Mouse (Mus musculus): ENCODE measurements around the gene Dnajc4. TPM values are rescaled to one million over a fixed set of nuclear protein-coding genes. Genes with fewer than 3 reads are reported as not detected.

The Dnajc4 gene
- polyA plus RNA-seq, 1 experiment from 2014 or later = 23.7 TPM

DNA sequence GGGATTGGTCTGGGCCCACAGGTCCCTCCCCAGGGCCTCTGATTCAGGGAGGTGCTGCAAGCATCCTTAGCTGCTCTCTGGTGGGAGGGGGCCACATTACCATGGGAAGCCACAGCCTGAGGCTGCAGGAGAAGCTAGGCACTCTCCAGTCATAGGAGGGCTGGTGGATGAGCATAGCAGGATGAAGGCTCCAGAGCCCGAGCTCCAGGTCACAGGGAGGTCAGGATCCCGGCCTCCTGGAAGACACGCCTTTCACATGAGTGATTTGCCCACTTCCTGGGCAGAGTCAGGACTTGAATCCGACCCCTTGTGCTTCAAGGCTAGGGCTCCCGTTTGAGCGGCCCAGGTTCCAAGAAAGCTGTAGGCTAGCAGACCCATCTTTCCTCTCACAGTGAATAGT lies 20.7 kb downstream of the Dnajc4 start:
- Histone ChIP-seq H3K36me3 (replicated peaks; ENCODE audit: control insufficient read depth, insufficient read depth) (peaks cover 2% of the 10 kb centered on the region; the same call in 1 of the 2 replicates), H3K9me3 (ENCODE audit: control insufficient read depth, low read length) (no peaks in the 10 kb centered on the region), H3K27ac (no peak overlapping the region), H3K27me3 (ENCODE audit: control insufficient read depth, insufficient read depth, low read length) (peaks cover 23% of the 10 kb centered on the region), H3K4me3 (replicated peaks; ENCODE audit: low read length) (no peak overlapping the region), H3K4me1 (replicated peaks; ENCODE audit: control insufficient read depth, insufficient read depth, low read length) (peaks cover 13% of the 10 kb centered on the region), H3K4me2 (replicated peaks) (no peak overlapping the region), H3K9ac (no peak overlapping the region)
- no peak for DNase-seq (ENCODE audit: low spot score)
- no peak for ATAC-seq (ENCODE audit: low FRiP score)
- 46% methylated on average over 6 of the region's 6 CpGs for WGBS

DNA sequence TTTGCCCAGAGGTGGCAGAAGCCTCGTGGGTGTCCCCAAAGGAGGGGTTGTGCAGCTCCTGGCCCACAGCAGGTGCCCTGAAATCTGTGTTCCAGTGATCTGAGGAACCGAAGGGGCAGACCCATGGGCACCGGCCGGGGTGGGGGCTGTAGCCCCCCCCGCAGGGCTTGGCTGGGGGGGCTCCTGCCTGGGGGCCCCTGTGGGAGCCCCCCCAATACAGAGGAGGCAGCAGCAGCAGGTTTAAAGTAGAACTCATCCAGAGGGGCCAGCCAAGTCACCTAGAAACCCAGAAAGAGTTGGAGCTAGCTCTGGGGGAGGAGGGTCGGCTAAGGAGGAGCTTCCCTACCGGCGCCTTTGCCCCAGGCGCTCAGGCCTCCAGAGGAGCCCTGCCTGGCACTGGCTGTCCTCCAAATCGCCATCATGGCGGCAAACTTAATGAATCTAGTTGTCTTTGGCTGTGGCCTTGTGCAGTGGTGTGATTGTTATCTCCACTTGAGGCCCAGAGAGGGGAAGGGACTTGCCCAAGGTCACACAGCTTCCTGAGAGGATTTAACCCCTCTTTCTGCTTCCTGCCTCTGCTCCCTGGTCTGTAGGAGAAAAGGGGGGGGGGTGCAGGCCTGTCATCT lies 21.8 kb downstream of the Dnajc4 start:
- ATAC-seq (ENCODE audit: low FRiP score) (no peak), DNase-seq (ENCODE audit: low spot score) (no peak)
- H3K36me3 ChIP-seq (replicated peaks; ENCODE audit: control insufficient read depth, insufficient read depth) = no peaks in the 10 kb centered on the region
- H3K4me2 ChIP-seq (replicated peaks) = peak overlapping the region; percentile 47; the same call in 1 of the 2 replicates
- peaks cover 9% of the 10 kb centered on the region for H3K4me1 ChIP-seq (replicated peaks; ENCODE audit: control insufficient read depth, insufficient read depth, low read length)
- H3K27me3 ChIP-seq (ENCODE audit: control insufficient read depth, insufficient read depth, low read length) = peaks cover 23% of the 10 kb centered on the region
- 18% methylated on average over 11 of the region's 11 CpGs for WGBS
- no peak overlapping the region for H3K27ac ChIP-seq
- H3K9ac ChIP-seq = peak overlapping the region; percentile 20; the same call in 1 of the 2 replicates
- no peak overlapping the region for H3K4me3 ChIP-seq (replicated peaks; ENCODE audit: low read length)
- H3K9me3 ChIP-seq (ENCODE audit: control insufficient read depth, low read length) = no peaks in the 10 kb centered on the region

GRCm38 (mm10) chr19:6969665-6970381 lies 22.5 kb downstream of the Dnajc4 start:
- Histone ChIP-seq H3K36me3 (replicated peaks; ENCODE audit: control insufficient read depth, insufficient read depth) (no peaks in the 10 kb centered on the region), H3K27ac (no peak overlapping the region), H3K9ac (peak overlapping the region; percentile 52), H3K9me3 (ENCODE audit: control insufficient read depth, low read length) (no peaks in the 10 kb centered on the region), H3K4me3 (replicated peaks; ENCODE audit: low read length) (peak overlapping the region; percentile 39), H3K4me1 (replicated peaks; ENCODE audit: control insufficient read depth, insufficient read depth, low read length) (peaks cover 9% of the 10 kb centered on the region), H3K27me3 (ENCODE audit: control insufficient read depth, insufficient read depth, low read length) (peaks cover 23% of the 10 kb centered on the region), H3K4me2 (replicated peaks) (peak overlapping the region; percentile 47)
- ATAC-seq (ENCODE audit: low FRiP score) = peak; percentile 6; the same call in 1 of the 2 replicates
- 2% methylated on average over 55 of the region's 55 CpGs for WGBS
- DNase-seq (ENCODE audit: low spot score) = peak; percentile 45

- peak overlapping the region; percentile 39 for H3K4me3 ChIP-seq (replicated peaks; ENCODE audit: low read length)
- peaks cover 23% of the 10 kb centered on the region for H3K27me3 ChIP-seq (ENCODE audit: control insufficient read depth, insufficient read depth, low read length)
- H3K36me3 ChIP-seq (replicated peaks; ENCODE audit: control insufficient read depth, insufficient read depth) = no peaks in the 10 kb centered on the region
- H3K9ac ChIP-seq = peak overlapping the region; percentile 52
- ATAC-seq (ENCODE audit: low FRiP score) = no peak
- peaks cover 9% of the 10 kb centered on the region for H3K4me1 ChIP-seq (replicated peaks; ENCODE audit: control insufficient read depth, insufficient read depth, low read length)
- no peaks in the 10 kb centered on the region for H3K9me3 ChIP-seq (ENCODE audit: control insufficient read depth, low read length)
- no peak for DNase-seq (ENCODE audit: low spot score)
- peak overlapping the region; percentile 47 for H3K4me2 ChIP-seq (replicated peaks)
- under 1% methylated on average over 20 of the region's 20 CpGs for WGBS
- no peak overlapping the region for H3K27ac ChIP-seq
Measured at GRCm38 (mm10) chr19:6969291-6969664, 23.1 kb downstream of the Dnajc4 start.

- Histone ChIP-seq H3K27me3 (ENCODE audit: control insufficient read depth, insufficient read depth, low read length) (peaks cover 23% of the 10 kb centered on the region), H3K9ac (no peak overlapping the region; the same call in 1 of the 2 replicates), H3K4me2 (replicated peaks) (peak overlapping the region; percentile 47), H3K9me3 (ENCODE audit: control insufficient read depth, low read length) (no peaks in the 10 kb centered on the region), H3K36me3 (replicated peaks; ENCODE audit: control insufficient read depth, insufficient read depth) (no peaks in the 10 kb centered on the region), H3K4me3 (replicated peaks; ENCODE audit: low read length) (peak overlapping the region; percentile 39), H3K4me1 (replicated peaks; ENCODE audit: control insufficient read depth, insufficient read depth, low read length) (peaks cover 9% of the 10 kb centered on the region), H3K27ac (no peak overlapping the region)
- no peak for ATAC-seq (ENCODE audit: low FRiP score)
- DNase-seq (ENCODE audit: low spot score) = no peak
- 17% methylated on average over 15 of the region's 15 CpGs for WGBS
Measured at GRCm38 (mm10) chr19:6968491-6969271, 23.7 kb downstream of the Dnajc4 start.

DNA sequence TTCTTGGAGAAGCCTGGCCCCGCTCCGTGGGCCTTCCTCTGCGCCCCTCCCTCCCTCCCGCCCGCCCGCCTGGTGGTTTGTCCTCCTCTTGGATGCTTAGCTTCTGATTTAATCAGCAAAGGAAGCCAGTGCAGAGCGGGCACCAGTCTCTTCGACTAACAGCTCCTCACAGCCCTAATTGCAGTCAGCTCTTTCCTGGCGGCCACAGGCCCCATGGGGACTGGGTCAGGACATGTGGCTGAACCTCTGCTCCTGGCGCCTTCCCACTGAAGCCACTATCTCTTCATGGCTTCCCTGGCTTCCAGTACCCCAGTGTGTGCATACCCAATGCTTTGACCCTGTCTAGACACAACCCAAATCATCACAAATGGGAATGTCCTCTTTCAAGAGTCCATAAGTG lies 35.9 kb downstream of the Dnajc4 start:
- H3K27me3 ChIP-seq (ENCODE audit: control insufficient read depth, insufficient read depth, low read length) = no peaks in the 10 kb centered on the region
- WGBS = 83% methylated on average over 10 of the region's 10 CpGs
- ATAC-seq (ENCODE audit: low FRiP score) (no peak), DNase-seq (ENCODE audit: low spot score) (no peak)
- no peak overlapping the region for H3K9ac ChIP-seq
- H3K4me1 ChIP-seq (replicated peaks; ENCODE audit: control insufficient read depth, insufficient read depth, low read length) = peaks cover 9% of the 10 kb centered on the region
- H3K9me3 ChIP-seq (ENCODE audit: control insufficient read depth, low read length) = no peaks in the 10 kb centered on the region
- no peak overlapping the region for H3K4me2 ChIP-seq (replicated peaks)
- peaks cover 19% of the 10 kb centered on the region; the same call in 1 of the 2 replicates for H3K36me3 ChIP-seq (replicated peaks; ENCODE audit: control insufficient read depth, insufficient read depth)
- no peak overlapping the region for H3K4me3 ChIP-seq (replicated peaks; ENCODE audit: low read length)
- H3K27ac ChIP-seq = no peak overlapping the region

DNA sequence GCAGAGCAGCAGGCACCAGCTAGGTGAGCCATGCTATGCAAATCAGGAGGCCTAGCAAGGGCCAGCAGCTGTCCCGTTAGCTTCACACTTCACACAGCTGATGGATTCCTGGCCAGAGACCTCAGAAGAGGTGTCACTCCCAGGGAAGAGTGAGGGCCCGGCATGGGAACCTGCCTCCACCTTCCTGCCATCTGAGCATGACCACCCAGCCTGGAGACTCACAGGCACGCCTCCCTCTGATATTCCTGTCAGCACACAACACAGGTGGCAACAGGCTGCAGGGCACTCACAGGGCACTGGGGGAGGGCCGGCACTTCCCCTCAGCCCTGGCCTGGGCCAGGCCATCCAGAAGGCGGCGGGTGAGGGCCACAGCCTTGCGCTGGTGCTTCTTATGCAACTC lies 36.9 kb downstream of the Dnajc4 start:
- H3K36me3 ChIP-seq (replicated peaks; ENCODE audit: control insufficient read depth, insufficient read depth) = peaks cover 19% of the 10 kb centered on the region; the same call in 1 of the 2 replicates
- no peak overlapping the region for H3K4me2 ChIP-seq (replicated peaks)
- no peak overlapping the region for H3K4me3 ChIP-seq (replicated peaks; ENCODE audit: low read length)
- ATAC-seq (ENCODE audit: low FRiP score) (no peak), DNase-seq (ENCODE audit: low spot score) (no peak)
- H3K27me3 ChIP-seq (ENCODE audit: control insufficient read depth, insufficient read depth, low read length) = no peaks in the 10 kb centered on the region
- peaks cover 9% of the 10 kb centered on the region for H3K4me1 ChIP-seq (replicated peaks; ENCODE audit: control insufficient read depth, insufficient read depth, low read length)
- H3K9me3 ChIP-seq (ENCODE audit: control insufficient read depth, low read length) = no peaks in the 10 kb centered on the region
- WGBS = 90% methylated on average over 7 of the region's 7 CpGs
- H3K9ac ChIP-seq = no peak overlapping the region
- no peak overlapping the region for H3K27ac ChIP-seq

GRCm38 (mm10) chr19:6954046-6954445 lies 38.3 kb downstream of the Dnajc4 start:
- H3K4me2 ChIP-seq (replicated peaks) = no peak overlapping the region
- H3K4me3 ChIP-seq (replicated peaks; ENCODE audit: low read length) = no peak overlapping the region
- WGBS = 60% methylated on average over 9 of the region's 9 CpGs
- H3K27ac ChIP-seq = no peak overlapping the region
- DNase-seq (ENCODE audit: low spot score) (no peak), ATAC-seq (ENCODE audit: low FRiP score) (no peak)
- 0 out of 2 replicates have a peak, but pooled peaks cover 19% of the 10 kb centered on the region for H3K36me3 ChIP-seq (replicated peaks; ENCODE audit: control insufficient read depth, insufficient read depth)
- H3K9me3 ChIP-seq (ENCODE audit: control insufficient read depth, low read length) = no peaks in the 10 kb centered on the region
- no peaks in the 10 kb centered on the region for H3K27me3 ChIP-seq (ENCODE audit: control insufficient read depth, insufficient read depth, low read length)
- no peak overlapping the region for H3K9ac ChIP-seq
- H3K4me1 ChIP-seq (replicated peaks; ENCODE audit: control insufficient read depth, insufficient read depth, low read length) = peaks cover 19% of the 10 kb centered on the region

DNA sequence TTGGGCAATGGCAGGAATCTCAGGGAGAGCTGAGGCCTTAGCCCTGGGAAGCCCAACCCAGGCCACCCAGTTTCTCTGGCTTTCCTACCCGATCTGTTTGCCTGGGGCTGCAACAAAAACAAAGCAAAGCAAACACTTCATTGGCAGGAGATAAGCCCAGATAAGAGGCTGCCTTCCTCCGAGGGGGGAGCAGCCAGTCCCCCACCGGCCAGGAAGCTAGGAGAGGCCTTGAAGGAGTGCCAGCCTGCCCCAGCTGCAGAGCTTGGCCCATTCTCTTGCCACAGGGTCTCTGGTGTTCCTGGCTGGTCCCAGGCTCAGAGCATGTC lies 39.7 kb downstream of the Dnajc4 start:
- Histone ChIP-seq H3K36me3 (replicated peaks; ENCODE audit: control insufficient read depth, insufficient read depth) (peaks cover 13% of the 10 kb centered on the region; the same call in 1 of the 2 replicates), H3K9me3 (ENCODE audit: control insufficient read depth, low read length) (no peaks in the 10 kb centered on the region), H3K4me3 (replicated peaks; ENCODE audit: low read length) (peak overlapping the region; percentile 47; the same call in 1 of the 2 replicates), H3K4me2 (replicated peaks) (peak overlapping the region; percentile 93), H3K27me3 (ENCODE audit: control insufficient read depth, insufficient read depth, low read length) (no peaks in the 10 kb centered on the region), H3K9ac (peak overlapping the region; percentile 63), H3K4me1 (replicated peaks; ENCODE audit: control insufficient read depth, insufficient read depth, low read length) (peaks cover 19% of the 10 kb centered on the region), H3K27ac (peak overlapping the region; percentile 90; the same call in 1 of the 2 replicates)
- 41% methylated on average over 3 of the region's 3 CpGs for WGBS
- DNase-seq (ENCODE audit: low spot score) (no peak), ATAC-seq (ENCODE audit: low FRiP score) (no peak)

Measured in hindbrain, embryonic 14.5 days (tissue).